Mouse (Mus musculus) liver, embryonic 11.5 days (tissue): ENCODE measurements at regions not wholly inside any gene's neighbourhood (a gene's known extent, or its start where the extent isn't known, plus 50 kb on each side); places are given as distances from the start of the nearest gene placed in this dataset.

Experiments
- ATAC-seq: fragments of 200-750 bp; cut with Nextera tagmentation; replicated peaks from 2 replicates; pipeline ENCODE4 v1.8.0; 2017; ENCODE audit warnings: moderate number of reproducible peaks, mild to moderate bottlenecking, moderate TSS enrichment, moderate library complexity; ENCODE audit not compliant: low FRiP score
- DNase-seq: peaks from one replicate; pipeline ENCODE4 v3.0.0-alpha.2; 2017; ENCODE audit warnings: low spot score
- H3K27ac ChIP-seq: fragments of 300-500 bp; sonication (generic); 2 replicates; pipeline ENCODE4 v1.5.1; 2014; ENCODE audit warnings: mild to moderate bottlenecking, low read depth, low read length, control low read depth
- H3K27me3 ChIP-seq: fragments of 300-500 bp; sonication (generic); replicated peaks from 2 replicates; pipeline ENCODE4 v1.6.1; 2014; ENCODE audit warnings: low read length, mixed read lengths; ENCODE audit not compliant: control insufficient read depth, insufficient read depth
- H3K36me3 ChIP-seq: fragments of 300-500 bp; sonication (generic); 2 replicates; pipeline ENCODE4 v1.6.1; 2014; ENCODE audit warnings: mild to moderate bottlenecking, low read length, moderate library complexity, mixed read lengths; ENCODE audit not compliant: control insufficient read depth, insufficient read depth
- H3K4me1 ChIP-seq: fragments of 300-500 bp; sonication (generic); replicated peaks from 2 replicates; pipeline ENCODE4 v1.6.1; 2014; ENCODE audit warnings: low read length, mixed read lengths; ENCODE audit not compliant: control insufficient read depth, insufficient read depth
- H3K4me2 ChIP-seq: fragments of 300-500 bp; sonication (generic); 2 replicates; pipeline ENCODE4 v1.6.1; 2014; ENCODE audit warnings: mild to moderate bottlenecking, control low read depth, moderate library complexity
- H3K4me3 ChIP-seq: fragments of 300-500 bp; sonication (generic); 2 replicates; pipeline ENCODE4 v1.5.1; 2014; ENCODE audit warnings: low read depth, low read length, control low read depth
- H3K9ac ChIP-seq: fragments of 300-500 bp; sonication (generic); 2 replicates; pipeline ENCODE4 v1.6.1; 2014; ENCODE audit warnings: low read depth, low read length, control low read depth
- H3K9me3 ChIP-seq: fragments of 300-500 bp; sonication (generic); 2 replicates; pipeline ENCODE4 v1.6.1; 2016; ENCODE audit warnings: low read length, inconsistent platforms, mixed read lengths; ENCODE audit not compliant: control insufficient read depth
- WGBS: fragments of 180-500 bp; shearing (Covaris S2); extraction: QIAGEN DNeasy Blood & Tissue Kit; methylation state at CpG from one replicate; pipeline ENCODE4 v1.1.7; 2014; 5-methylcytosine and 5-hydroxymethylcytosine counted together

GRCm38 (mm10) chr9:92661938-92662337, 119.9 kb downstream of the Plod2 start:
- H3K27ac ChIP-seq, result no peak overlapping the region
- H3K36me3 ChIP-seq, result no peaks in the 10 kb centered on the region
- H3K9me3 ChIP-seq, result no peaks in the 10 kb centered on the region
- no peaks in the 10 kb centered on the region for H3K27me3 ChIP-seq
- no peak overlapping the region for H3K9ac ChIP-seq
- DNase-seq (no peak), ATAC-seq (no peak)
- no peak overlapping the region for H3K4me2 ChIP-seq
- H3K4me3 ChIP-seq, result no peak overlapping the region
- H3K4me1 ChIP-seq, result no peaks in the 10 kb centered on the region
- WGBS, result 56% methylated on average over 2 of the region's 2 CpGs

- ATAC-seq, result no peak
- WGBS, result 77% methylated on average over 1 of the region's 1 CpGs
These were observed 125.4 kb downstream of the Plod2 start for GRCm38 (mm10) chr9:92667361-92667881.

GRCm38 (mm10) chr9:92671966-92672365, 129.9 kb downstream of the Plod2 start:
- 69% methylated on average over 3 of the region's 3 CpGs for WGBS
- no peaks in the 10 kb centered on the region for H3K27me3 ChIP-seq
- no peaks in the 10 kb centered on the region for H3K9me3 ChIP-seq
- DNase-seq (no peak), ATAC-seq (no peak)
- H3K36me3 ChIP-seq, result no peaks in the 10 kb centered on the region
- H3K4me1 ChIP-seq, result no peaks in the 10 kb centered on the region
- H3K4me3 ChIP-seq, result no peak overlapping the region
- H3K27ac ChIP-seq, result no peak overlapping the region
- H3K9ac ChIP-seq, result no peak overlapping the region
- H3K4me2 ChIP-seq, result no peak overlapping the region

More at GRCm38 (mm10) chr9:92667361-92667881, 125.4 kb downstream of the Plod2 start:
- no peaks in the 10 kb centered on the region for H3K4me1 ChIP-seq
- no peaks in the 10 kb centered on the region for H3K36me3 ChIP-seq
- DNase-seq, result no peak
- H3K9ac ChIP-seq, result no peak overlapping the region
- H3K4me2 ChIP-seq, result no peak overlapping the region
- H3K27ac ChIP-seq, result no peak overlapping the region
- H3K9me3 ChIP-seq, result no peaks in the 10 kb centered on the region
- H3K27me3 ChIP-seq, result no peaks in the 10 kb centered on the region
- H3K4me3 ChIP-seq, result no peak overlapping the region

GRCm38 (mm10) chr9:92694361-92695016, 152.5 kb downstream of the Plod2 start:
- H3K36me3 ChIP-seq, result no peaks in the 10 kb centered on the region
- H3K4me3 ChIP-seq, result no peak overlapping the region
- DNase-seq (no peak), ATAC-seq (no peak)
- H3K9me3 ChIP-seq, result no peaks in the 10 kb centered on the region
- no peaks in the 10 kb centered on the region for H3K27me3 ChIP-seq
- 65% methylated on average over 6 of the region's 6 CpGs for WGBS
- H3K27ac ChIP-seq, result no peak overlapping the region
- H3K4me1 ChIP-seq, result no peaks in the 10 kb centered on the region
- H3K4me2 ChIP-seq, result no peak overlapping the region
- no peak overlapping the region for H3K9ac ChIP-seq

GRCm38 (mm10) chr9:92697971-92698370, 155.9 kb downstream of the Plod2 start:
- Histone ChIP-seq H3K4me1 (no peaks in the 10 kb centered on the region), H3K27ac (no peak overlapping the region), H3K36me3 (no peaks in the 10 kb centered on the region), H3K4me2 (no peak overlapping the region), H3K27me3 (no peaks in the 10 kb centered on the region), H3K4me3 (no peak overlapping the region), H3K9ac (no peak overlapping the region), H3K9me3 (no peaks in the 10 kb centered on the region)
- DNase-seq (no peak), ATAC-seq (no peak)
- WGBS, result 75% methylated on average over 3 of the region's 3 CpGs

GRCm38 (mm10) chr9:92704752-92705151, 162.7 kb downstream of the Plod2 start:
- 70% methylated on average over 2 of the region's 2 CpGs for WGBS

GRCm38 (mm10) chr9:92707011-92707410, 165.0 kb downstream of the Plod2 start:
- Histone ChIP-seq H3K4me3 (no peak overlapping the region), H3K9me3 (no peaks in the 10 kb centered on the region), H3K36me3 (no peaks in the 10 kb centered on the region), H3K27ac (no peak overlapping the region), H3K4me2 (no peak overlapping the region), H3K4me1 (no peaks in the 10 kb centered on the region), H3K27me3 (no peaks in the 10 kb centered on the region), H3K9ac (no peak overlapping the region)
- DNase-seq, result no peak
- WGBS, result 73% methylated on average over 6 of the region's 6 CpGs
- ATAC-seq, result no peak

More at GRCm38 (mm10) chr9:92704752-92705151, 162.7 kb downstream of the Plod2 start:
- H3K27me3 ChIP-seq, result no peaks in the 10 kb centered on the region
- H3K9me3 ChIP-seq, result no peaks in the 10 kb centered on the region
- DNase-seq (no peak), ATAC-seq (no peak)
- H3K4me3 ChIP-seq, result no peak overlapping the region
- no peak overlapping the region for H3K27ac ChIP-seq
- H3K36me3 ChIP-seq, result no peaks in the 10 kb centered on the region
- no peaks in the 10 kb centered on the region for H3K4me1 ChIP-seq
- no peak overlapping the region for H3K9ac ChIP-seq
- H3K4me2 ChIP-seq, result no peak overlapping the region

GRCm38 (mm10) chr9:92717176-92717575, 175.2 kb downstream of the Plod2 start:
- H3K27me3 ChIP-seq, result no peaks in the 10 kb centered on the region
- H3K27ac ChIP-seq, result no peak overlapping the region
- H3K9ac ChIP-seq, result no peak overlapping the region
- no peaks in the 10 kb centered on the region for H3K9me3 ChIP-seq
- H3K4me1 ChIP-seq, result no peaks in the 10 kb centered on the region
- H3K4me3 ChIP-seq, result no peak overlapping the region
- WGBS, result 77% methylated on average over 6 of the region's 6 CpGs
- H3K4me2 ChIP-seq, result no peak overlapping the region
- no peak for DNase-seq
- no peak for ATAC-seq
- no peaks in the 10 kb centered on the region for H3K36me3 ChIP-seq

- Histone ChIP-seq H3K36me3 (no peaks in the 10 kb centered on the region), H3K9me3 (no peaks in the 10 kb centered on the region), H3K4me2 (no peak overlapping the region), H3K9ac (no peak overlapping the region), H3K27ac (no peak overlapping the region), H3K4me1 (no peaks in the 10 kb centered on the region), H3K4me3 (no peak overlapping the region), H3K27me3 (no peaks in the 10 kb centered on the region)
- no peak for DNase-seq
- no peak for ATAC-seq
These were observed 176.3 kb downstream of the Plod2 start for GRCm38 (mm10) chr9:92718337-92718736.
